Comparison of ENCODE assay signal across 13 mouse cellular contexts in the genomic region with DNA sequence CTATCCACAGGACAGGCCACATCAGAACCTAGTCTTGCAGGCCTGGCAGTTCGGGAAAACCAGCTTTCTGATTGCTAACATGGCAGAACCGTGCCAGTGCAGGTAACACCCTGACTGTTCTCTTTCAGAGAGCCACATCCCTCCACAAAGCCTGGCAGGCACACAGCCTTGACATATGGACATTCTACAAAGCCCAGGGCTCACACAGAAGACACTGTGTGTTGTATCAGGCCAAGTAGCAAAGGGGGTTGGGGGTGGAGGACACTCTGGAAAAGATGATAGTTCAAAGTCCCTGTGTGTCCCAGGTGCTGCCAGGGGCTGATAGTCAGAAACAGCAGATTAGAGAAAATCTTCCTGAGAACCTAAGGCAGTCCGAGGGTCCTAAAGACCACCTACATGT. TPM values are rescaled to one million over a fixed set of nuclear protein-coding genes. Genes with fewer than 3 reads are reported as not detected.
DNase-seq lines count a peak whose midpoint lies in the region; ATAC-seq and TF ChIP-seq lines count a peak whose summit lies in the region.
"Had no signal": no experiment of that assay in that cellular context is flagged by ENCODE, and none has a peak within 500 bp of the region (broad histone marks: within the 10 kb centered on the region; RNA-seq: fewer than 3 reads in every experiment).

No protein-coding gene starts in this region.

- H3K4me3 ChIP-seq in gastrocnemius, adult 2 months = no peak overlapping the region
- H3K4me3 ChIP-seq in liver, adult 2 months (ENCODE audit: insufficient read depth, low read depth, low read length) = no peak overlapping the region
- no peak overlapping the region for H3K4me3 ChIP-seq in brown adipose tissue, adult 24 weeks (ENCODE audit: insufficient read depth, low read depth, low read length)
- H3K4me3 ChIP-seq in kidney, embryonic 15.5 days (replicated peaks) = no peak overlapping the region
- no peak overlapping the region for H3K4me3 ChIP-seq in forebrain, embryonic 13.5 days

- 25% methylated on average over 3 of the region's 3 CpGs for WGBS in liver, adult 2 months
- 85% methylated on average over 3 of the region's 3 CpGs for WGBS in kidney, embryonic 15.5 days
- 58% methylated on average over 3 of the region's 3 CpGs for WGBS in forebrain, embryonic 13.5 days

- no peak for TF ChIP-seq POLR2A in liver, adult 2 months (IDR thresholded peaks at IDR 0.05; ENCODE audit: extremely low read depth, insufficient read depth, low read length)

- no peaks in the 10 kb centered on the region for H3K9me3 ChIP-seq in kidney, embryonic 15.5 days (replicated peaks)
- no peaks in the 10 kb centered on the region for H3K9me3 ChIP-seq in forebrain, embryonic 13.5 days (replicated peaks)

- peaks cover 43% of the 10 kb centered on the region for H3K4me1 ChIP-seq in liver, adult 2 months (ENCODE audit: control insufficient read depth, insufficient read depth, low read length)
- peaks cover 76% of the 10 kb centered on the region for H3K4me1 ChIP-seq in brown adipose tissue, adult 24 weeks (ENCODE audit: control insufficient read depth, insufficient read depth, insufficient read length, low read length)
- peaks cover 45% of the 10 kb centered on the region for H3K4me1 ChIP-seq in kidney, embryonic 15.5 days
- peaks cover 55% of the 10 kb centered on the region for H3K4me1 ChIP-seq in forebrain, embryonic 13.5 days

- peak overlapping the region; percentile 60 for H3K9ac ChIP-seq in liver, adult 2 months (ENCODE audit: low read depth, low read length)
- H3K9ac ChIP-seq in kidney, embryonic 15.5 days = no peak overlapping the region
- H3K9ac ChIP-seq in forebrain, embryonic 13.5 days = no peak overlapping the region

- H3K4me2 ChIP-seq in kidney, embryonic 15.5 days = no peak overlapping the region
- no peak overlapping the region for H3K4me2 ChIP-seq in forebrain, embryonic 13.5 days

- no peak for DNase-seq in gastrocnemius, adult 2 months
- DNase-seq in gastrocnemius, postnatal 4 days (ENCODE audit: low spot score in 2 of 2) = no peak
- DNase-seq in liver, adult 2 months (ENCODE audit: extremely low read depth, low read depth, low spot score) = peak; percentile 78
- DNase-seq in liver = no peak
- no peak for DNase-seq in frontal cortex, postnatal 25 days (ENCODE audit: low spot score in 2 of 2)
- DNase-seq: layer of hippocampus, postnatal 36 days had no signal

- H3K27me3 ChIP-seq in liver, adult 2 months (ENCODE audit: control insufficient read depth, insufficient read depth, low read length) = no peaks in the 10 kb centered on the region
- no peaks in the 10 kb centered on the region for H3K27me3 ChIP-seq in kidney, embryonic 15.5 days
- no peaks in the 10 kb centered on the region for H3K27me3 ChIP-seq in forebrain, embryonic 13.5 days

- H3K79me2 ChIP-seq in liver, adult 2 months (ENCODE audit: control insufficient read depth, insufficient read depth, low read length) = peaks cover 47% of the 10 kb centered on the region; the same call in 1 of the 2 replicates

- ATAC-seq in kidney, embryonic 15.5 days (replicated peaks; ENCODE audit: low FRiP score) = no peak
- no peak for ATAC-seq in forebrain, embryonic 13.5 days

- peak overlapping the region; percentile 98 for H3K27ac ChIP-seq in gastrocnemius, adult 2 months
- peak overlapping the region; percentile 97 for H3K27ac ChIP-seq in liver, adult 2 months (replicated peaks; ENCODE audit: insufficient read depth, low read depth, low read length)
- H3K27ac ChIP-seq in brown adipose tissue, adult 24 weeks (replicated peaks; ENCODE audit: low read depth, low read length) = peak overlapping the region; percentile 27; the same call in 1 of the 2 replicates
- peak overlapping the region; percentile 82; the same call in 1 of the 2 replicates for H3K27ac ChIP-seq in kidney, embryonic 15.5 days
- no peak overlapping the region for H3K27ac ChIP-seq in forebrain, embryonic 13.5 days

- H3K36me3 ChIP-seq in liver, adult 2 months (ENCODE audit: control insufficient read depth, insufficient read depth, low read length) = no peaks in the 10 kb centered on the region
- H3K36me3 ChIP-seq in kidney, embryonic 15.5 days = no peaks in the 10 kb centered on the region
- H3K36me3 ChIP-seq in forebrain, embryonic 13.5 days (ENCODE audit: poor library complexity, severe bottlenecking) = no peaks in the 10 kb centered on the region

- intact Hi-C loops in gastrocnemius, adult 2 months (cut with DNase I) = no loop called here

- no peak for TF ChIP-seq CTCF in gastrocnemius, adult 2 months (IDR thresholded peaks at IDR 0.05)
- no peak for TF ChIP-seq CTCF in liver, adult 2 months (IDR thresholded peaks at IDR 0.05; ENCODE audit: low read depth, low read length)

RNA-seq across cellular contexts. Expression of a gene that starts 9.8 kb away (rescaled TPM):
- under 1 TPM in 1 of 2 experiments, not detected in 1; 0.22 TPM for total RNA-seq in gastrocnemius, adult 2 months (2021)
- total RNA-seq in gastrocnemius, postnatal 4 days (2021) = not detected
- 0.09 TPM in 1 of 2 replicates, not detected in the other for total RNA-seq in liver, adult 2 months (2014; rRNA removed)
- polyA plus RNA-seq in liver, adult 2 months (2012; rRNA removed) = not detected in 2 replicates
- not detected in 2 replicates for polyA plus RNA-seq in brown adipose tissue, adult 24 weeks (2012; ENCODE audit: insufficient read depth, insufficient read length, missing spikeins)
- polyA plus RNA-seq in kidney, embryonic 15.5 days (2015; fragmentation: Nextera tagmentation; extraction: Ambion mirVana) = 0.22 TPM in 1 of 2 replicates, not detected in the other
- polyA plus RNA-seq in forebrain, embryonic 13.5 days (2015; fragmentation: Nextera tagmentation; extraction: Ambion mirVana) = 0.22 TPM in 1 of 2 replicates, not detected in the other
- total RNA-seq: common myeloid progenitor, adult 5-6 weeks; layer of hippocampus, postnatal 36 days; megakaryocyte-erythroid progenitor cell, adult 5-6 weeks had no signal
- polyA plus RNA-seq: frontal cortex, adult 2 months; heart, embryonic 14.5 days had no signal

RNA-seq across cellular contexts. Expression of a gene that starts 12.2 kb away (rescaled TPM):
- total RNA-seq in gastrocnemius, adult 2 months (2021) = 10 to 100 TPM; 56.6 to 59.6 TPM
- 10 to 100 TPM; 41.3 to 46.0 TPM for total RNA-seq in gastrocnemius, postnatal 4 days (2021)
- 26.2 and 26.4 TPM in 2 replicates for total RNA-seq in liver, adult 2 months (2014; rRNA removed)
- 14.1 and 19.8 TPM in 2 replicates for polyA plus RNA-seq in liver, adult 2 months (2012; rRNA removed)
- polyA plus RNA-seq in brown adipose tissue, adult 24 weeks (2012; ENCODE audit: insufficient read depth, insufficient read length, missing spikeins) = 13.6 and 24.0 TPM in 2 replicates
- 21.8 and 23.3 TPM in 2 replicates for polyA plus RNA-seq in kidney, embryonic 15.5 days (2015; fragmentation: Nextera tagmentation; extraction: Ambion mirVana)
- polyA plus RNA-seq in forebrain, embryonic 13.5 days (2015; fragmentation: Nextera tagmentation; extraction: Ambion mirVana) = 30.4 and 33.5 TPM in 2 replicates
